Mouse (Mus musculus) hindbrain, embryonic 11.5 days (tissue): ENCODE results near the gene Camk1d. TPM values are rescaled to one million over a fixed set of nuclear protein-coding genes. Genes with fewer than 3 reads are reported as not detected.

Experiments
- ATAC-seq: fragments of 200-750 bp; cut with Nextera tagmentation; 2 replicates; pipeline ENCODE4 v1.8.0; 2017; ENCODE audit warnings: mild to moderate bottlenecking, moderate TSS enrichment, moderate library complexity; ENCODE audit not compliant: low FRiP score
- DNase-seq: peaks from one replicate; pipeline ENCODE4 v3.0.0-alpha.2; 2015; ENCODE audit warnings: low spot score
- H3K27ac ChIP-seq: fragments of 300-500 bp; sonication (generic); 2 replicates; pipeline ENCODE4 v1.5.1; 2014; ENCODE audit warnings: mild to moderate bottlenecking, low read depth, low read length
- H3K27me3 ChIP-seq: fragments of 300-500 bp; sonication (generic); 2 replicates; pipeline ENCODE4 v1.6.1; 2014; ENCODE audit warnings: mild to moderate bottlenecking, low read length, moderate library complexity, mixed read lengths; ENCODE audit not compliant: control insufficient read depth, insufficient read depth
- H3K36me3 ChIP-seq: fragments of 300-500 bp; sonication (generic); 2 replicates; pipeline ENCODE4 v1.6.1; 2014; ENCODE audit warnings: mild to moderate bottlenecking, low read length, moderate library complexity, mixed read lengths; ENCODE audit not compliant: control insufficient read depth, insufficient read depth
- H3K4me1 ChIP-seq: fragments of 300-500 bp; sonication (generic); replicated peaks from 2 replicates; pipeline ENCODE4 v1.6.1; 2014; ENCODE audit warnings: low read length, mixed read lengths; ENCODE audit not compliant: control insufficient read depth, insufficient read depth
- H3K4me2 ChIP-seq: fragments of 300-500 bp; sonication (generic); replicated peaks from 2 replicates; pipeline ENCODE4 v1.6.1; 2014; ENCODE audit warnings: mild to moderate bottlenecking, low read depth, low read length
- H3K4me3 ChIP-seq: fragments of 300-500 bp; sonication (generic); 2 replicates; pipeline ENCODE4 v1.5.1; 2014; ENCODE audit warnings: low read depth, low read length
- H3K9ac ChIP-seq: fragments of 300-500 bp; sonication (generic); 2 replicates; pipeline ENCODE4 v1.6.1; 2014; ENCODE audit warnings: low read depth, low read length
- H3K9me3 ChIP-seq: fragments of 300-500 bp; sonication (generic); 2 replicates; pipeline ENCODE4 v1.6.1; 2016; ENCODE audit warnings: low read length; ENCODE audit not compliant: control insufficient read depth
- WGBS: fragments of 180-500 bp; shearing (Covaris S2); extraction: QIAGEN DNeasy Blood & Tissue Kit; methylation state at CpG from one replicate; pipeline ENCODE4 v1.1.7; 2014; 5-methylcytosine and 5-hydroxymethylcytosine counted together
- polyA plus RNA-seq: library from polyadenylated mRNA; unstranded; fragments of >200 nt; fragmentation: Nextera tagmentation; extraction: Ambion mirVana; gene quantifications from 2 replicates; pipeline ENCODE4 v1.2.1, GENCODE M21; 2014

Gene Camk1d
- polyA plus RNA-seq, 1 experiment from 2014 or later, result 2.7 TPM

GRCm38 (mm10) chr2:5624379-5624778 lies 89.9 kb downstream of the Camk1d start:
- no peak overlapping the region for H3K4me2 ChIP-seq
- WGBS, result 58% methylated on average over 4 of the region's 4 CpGs
- DNase-seq (no peak), ATAC-seq (no peak)
- no peaks in the 10 kb centered on the region for H3K9me3 ChIP-seq
- H3K4me3 ChIP-seq, result no peak overlapping the region
- H3K36me3 ChIP-seq, result no peaks in the 10 kb centered on the region
- H3K27ac ChIP-seq, result no peak overlapping the region
- no peaks in the 10 kb centered on the region for H3K4me1 ChIP-seq
- no peaks in the 10 kb centered on the region for H3K27me3 ChIP-seq
- no peak overlapping the region for H3K9ac ChIP-seq

DNA sequence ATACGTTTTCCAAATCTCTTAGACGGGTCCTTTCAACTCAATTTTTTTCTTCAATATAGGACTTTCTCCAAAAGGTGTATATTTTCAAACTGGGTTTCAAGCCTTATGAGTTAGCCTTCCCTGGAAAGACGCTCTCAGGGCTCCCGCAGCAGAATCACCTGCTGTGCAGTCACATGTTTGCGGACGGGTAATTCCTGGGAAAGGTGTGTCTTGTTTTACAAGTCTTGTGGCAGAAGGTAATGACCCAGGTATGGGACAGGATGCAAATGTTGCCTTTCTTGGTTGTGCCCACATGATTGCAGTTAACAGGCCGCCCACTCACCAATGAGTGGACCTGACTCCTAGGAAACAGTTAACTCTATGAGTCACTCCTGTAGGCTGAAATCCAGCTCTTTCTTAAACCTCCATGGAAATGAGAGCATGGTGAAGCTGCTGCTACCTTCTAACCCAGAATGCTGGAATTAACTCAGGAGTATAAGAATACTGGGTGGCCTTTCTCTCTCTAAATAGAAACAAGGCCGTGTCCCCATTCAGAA lies 95.9 kb downstream of the Camk1d start:
- Histone ChIP-seq H3K27me3 (no peaks in the 10 kb centered on the region), H3K4me3 (no peak overlapping the region), H3K9me3 (no peaks in the 10 kb centered on the region), H3K36me3 (no peaks in the 10 kb centered on the region), H3K4me2 (no peak overlapping the region), H3K9ac (no peak overlapping the region), H3K4me1 (no peaks in the 10 kb centered on the region), H3K27ac (no peak overlapping the region)
- DNase-seq (no peak), ATAC-seq (no peak)
- WGBS, result 91% methylated on average over 8 of the region's 8 CpGs

DNA sequence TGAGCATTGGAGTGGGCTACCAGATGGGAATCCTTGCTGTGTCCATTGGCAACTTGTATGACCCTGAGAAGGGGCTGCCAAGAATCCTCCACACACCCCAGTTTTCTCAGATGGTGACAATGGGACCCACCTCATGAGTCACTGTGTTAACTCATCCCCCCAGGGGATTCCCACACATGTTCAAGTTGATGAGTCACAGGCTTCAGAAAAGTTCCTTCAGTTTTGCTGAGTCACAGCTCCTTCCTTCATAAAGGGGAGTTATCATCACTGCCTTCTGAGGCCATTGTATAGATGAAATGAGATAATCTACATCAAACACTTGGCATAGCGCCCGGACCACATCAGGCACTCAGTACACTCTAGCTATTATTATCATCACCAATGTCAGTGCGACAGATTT lies 99.4 kb downstream of the Camk1d start:
- H3K27me3 ChIP-seq, result no peaks in the 10 kb centered on the region
- H3K4me1 ChIP-seq, result no peaks in the 10 kb centered on the region
- DNase-seq (no peak), ATAC-seq (no peak)
- no peak overlapping the region for H3K9ac ChIP-seq
- no peaks in the 10 kb centered on the region for H3K9me3 ChIP-seq
- H3K4me2 ChIP-seq, result no peak overlapping the region
- H3K27ac ChIP-seq, result no peak overlapping the region
- 91% methylated on average over 3 of the region's 3 CpGs for WGBS
- no peak overlapping the region for H3K4me3 ChIP-seq
- no peaks in the 10 kb centered on the region for H3K36me3 ChIP-seq

DNA sequence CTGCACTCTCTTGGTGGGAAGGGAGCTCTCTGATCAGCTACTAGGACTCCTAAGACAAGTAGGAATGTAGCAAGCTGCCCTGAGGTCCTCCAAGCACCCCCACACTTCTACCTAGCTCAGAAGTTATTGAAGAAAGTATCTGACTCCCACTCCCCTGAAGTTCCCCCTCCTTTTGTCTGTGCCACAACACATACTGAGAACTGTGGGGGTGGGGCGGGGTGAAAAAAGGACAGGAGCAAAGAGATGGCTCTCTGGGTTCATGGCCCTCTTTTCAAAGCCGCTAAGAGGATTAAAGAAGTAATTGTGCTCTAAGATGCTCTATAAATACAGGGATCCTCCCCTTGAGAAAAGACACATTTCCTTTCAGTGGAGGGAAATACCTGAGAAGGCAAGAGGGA lies 100.0 kb downstream of the Camk1d start:
- ATAC-seq, result no peak
- Histone ChIP-seq H3K4me2 (no peak overlapping the region), H3K9me3 (no peaks in the 10 kb centered on the region), H3K27ac (no peak overlapping the region), H3K9ac (no peak overlapping the region), H3K4me1 (no peaks in the 10 kb centered on the region), H3K4me3 (no peak overlapping the region), H3K27me3 (no peaks in the 10 kb centered on the region), H3K36me3 (no peaks in the 10 kb centered on the region)
- DNase-seq, result no peak
- 13% methylated on average over 2 of the region's 2 CpGs for WGBS

- H3K27ac ChIP-seq, result no peak overlapping the region
- ATAC-seq, result no peak
Measured at GRCm38 (mm10) chr2:5613651-5614307, 100.5 kb downstream of the Camk1d start.

GRCm38 (mm10) chr2:5611601-5612000 lies 102.7 kb downstream of the Camk1d start:
- WGBS, result 88% methylated on average over 1 of the region's 1 CpGs
- no peaks in the 10 kb centered on the region for H3K27me3 ChIP-seq
- H3K4me3 ChIP-seq, result no peak overlapping the region
- no peak overlapping the region for H3K4me2 ChIP-seq
- H3K4me1 ChIP-seq, result no peaks in the 10 kb centered on the region
- ATAC-seq (no peak), DNase-seq (no peak)
- no peak overlapping the region for H3K9ac ChIP-seq
- H3K9me3 ChIP-seq, result no peaks in the 10 kb centered on the region
- H3K36me3 ChIP-seq, result no peaks in the 10 kb centered on the region
- H3K27ac ChIP-seq, result no peak overlapping the region

More at GRCm38 (mm10) chr2:5613651-5614307, 100.5 kb downstream of the Camk1d start:
- Histone ChIP-seq H3K4me3 (no peak overlapping the region), H3K9me3 (no peaks in the 10 kb centered on the region), H3K36me3 (no peaks in the 10 kb centered on the region), H3K27me3 (no peaks in the 10 kb centered on the region), H3K4me2 (no peak overlapping the region), H3K4me1 (no peaks in the 10 kb centered on the region), H3K9ac (no peak overlapping the region)
- 34% methylated on average over 12 of the region's 12 CpGs for WGBS
- peak; percentile 29 for DNase-seq

DNA sequence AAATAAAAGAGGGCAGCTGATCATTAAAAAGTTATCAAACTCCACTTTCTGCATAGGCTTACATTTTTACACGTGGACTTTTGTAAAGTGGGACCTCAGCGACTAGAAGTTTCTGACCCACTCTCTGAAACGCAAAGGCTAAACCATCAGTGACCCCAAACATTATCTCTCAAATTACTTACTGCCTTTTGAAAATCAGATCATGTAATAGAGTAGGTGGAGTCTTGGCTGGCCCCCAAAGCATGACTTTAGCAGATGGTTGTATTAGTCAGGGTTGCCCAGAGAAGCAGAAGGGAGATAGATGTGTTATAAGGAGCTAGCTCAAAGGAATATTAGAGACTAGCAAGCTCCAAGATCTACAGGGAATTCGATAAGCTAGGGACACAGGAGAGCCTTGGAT lies 103.8 kb downstream of the Camk1d start:
- 91% methylated on average over 4 of the region's 4 CpGs for WGBS
- Histone ChIP-seq H3K27me3 (no peaks in the 10 kb centered on the region), H3K9ac (no peak overlapping the region), H3K4me1 (no peaks in the 10 kb centered on the region), H3K4me3 (no peak overlapping the region), H3K36me3 (no peaks in the 10 kb centered on the region), H3K4me2 (no peak overlapping the region), H3K27ac (no peak overlapping the region), H3K9me3 (no peaks in the 10 kb centered on the region)
- no peak for ATAC-seq
- no peak for DNase-seq

GRCm38 (mm10) chr2:5607920-5608841 lies 106.1 kb downstream of the Camk1d start:
- Histone ChIP-seq H3K4me1 (no peaks in the 10 kb centered on the region), H3K36me3 (no peaks in the 10 kb centered on the region), H3K9ac (no peak overlapping the region), H3K4me2 (no peak overlapping the region), H3K27ac (no peak overlapping the region), H3K27me3 (no peaks in the 10 kb centered on the region), H3K4me3 (no peak overlapping the region), H3K9me3 (no peaks in the 10 kb centered on the region)
- no peak for DNase-seq
- 81% methylated on average over 11 of the region's 11 CpGs for WGBS
- ATAC-seq, result no peak
